Mouse (Mus musculus) yolk sac, embryonic 10.5 days (tissue): ENCODE results near the gene Reep1.

Experiments
- DNase-seq: peaks from one replicate; pipeline ENCODE4 v3.0.0-alpha.2; 2017; ENCODE audit warnings: low spot score

Gene Reep1

DNA sequence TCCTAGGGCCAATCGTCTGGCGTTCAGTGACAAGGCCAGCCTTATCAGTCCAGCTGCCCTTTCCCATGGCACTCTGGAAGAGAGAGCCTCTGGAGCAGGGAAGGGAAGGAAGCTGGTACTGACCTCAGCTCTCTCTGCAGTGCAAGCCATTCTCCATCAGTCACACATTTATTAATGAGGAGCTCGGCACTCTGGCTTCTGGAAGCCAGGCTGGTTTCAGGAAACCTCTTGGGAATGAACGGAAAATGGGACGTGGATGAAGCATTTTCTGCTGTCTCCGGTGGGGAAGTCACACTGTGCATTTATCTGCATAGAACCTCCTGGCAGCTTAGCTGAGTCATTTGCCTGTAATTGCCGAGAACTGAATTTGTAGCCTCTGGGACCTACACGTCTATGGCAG, 29.8 kb downstream of the Reep1 start:
- no peak for DNase-seq

DNA sequence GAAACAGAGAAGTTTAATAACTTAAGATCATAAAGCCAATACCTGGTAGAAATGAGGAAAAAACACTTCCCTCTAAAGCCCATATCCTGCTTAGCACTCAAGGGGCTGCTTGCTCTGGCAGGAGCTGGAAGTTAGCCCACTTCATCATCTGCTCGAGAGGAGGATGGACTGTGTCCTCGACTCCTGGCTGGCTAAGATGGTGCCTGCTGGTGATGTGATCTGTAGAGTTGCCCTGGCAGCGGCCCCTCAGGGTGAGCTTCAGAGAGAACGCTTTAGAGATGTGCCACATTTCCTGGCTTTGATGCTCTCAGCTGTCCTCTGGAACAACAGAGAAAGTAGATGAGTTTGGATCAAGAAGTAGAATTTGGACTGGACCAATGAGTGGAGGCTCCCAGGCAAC, 31.2 kb downstream of the Reep1 start:
- DNase-seq: no peak

DNA sequence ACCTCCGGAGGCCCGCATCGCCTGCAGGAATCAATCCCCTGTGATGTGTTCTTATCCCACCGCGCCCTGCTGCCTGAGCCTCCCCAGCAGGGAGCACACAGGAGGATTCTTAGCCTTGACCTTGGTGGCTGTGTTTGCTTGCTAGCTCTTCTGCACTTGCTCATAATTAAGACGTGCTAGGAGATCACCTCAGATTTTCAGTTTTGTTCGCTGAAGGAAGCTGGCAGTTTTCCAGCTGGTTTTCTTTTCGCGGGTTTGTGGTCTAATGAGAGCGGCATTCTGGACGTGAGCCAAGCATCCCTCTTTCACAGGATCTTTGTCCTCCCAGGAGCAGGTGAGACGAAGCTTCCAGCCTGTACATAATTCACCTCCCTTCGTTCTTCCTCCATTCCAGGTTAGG, 33.6 kb downstream of the Reep1 start:
- no peak for DNase-seq

- DNase-seq: no peak
These were observed 34.8 kb downstream of the Reep1 start for GRCm38 (mm10) chr6:71741998-71742636.

DNA sequence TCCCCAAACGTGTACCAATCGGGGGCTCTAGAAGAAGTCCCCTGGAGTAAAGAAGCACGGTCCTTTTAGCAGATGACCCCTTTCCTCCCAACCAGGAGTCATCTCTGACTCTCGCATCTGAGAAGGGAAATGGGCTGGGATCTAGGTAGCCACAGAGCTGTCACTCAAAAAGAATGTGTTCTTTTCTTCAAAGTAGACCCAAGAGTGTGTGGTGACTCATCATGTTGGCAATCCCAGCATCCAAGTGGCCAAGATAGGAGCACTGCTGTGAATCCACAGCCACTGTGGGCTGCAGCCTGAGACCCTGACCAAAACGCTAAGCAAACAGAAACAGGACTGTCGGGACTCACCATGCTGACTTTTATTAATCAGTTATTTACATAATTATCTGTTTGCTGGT, 37.6 kb downstream of the Reep1 start:
- DNase-seq: no peak

GRCm38 (mm10) chr6:71745482-71746234, 38.3 kb downstream of the Reep1 start:
- no peak for DNase-seq

DNA sequence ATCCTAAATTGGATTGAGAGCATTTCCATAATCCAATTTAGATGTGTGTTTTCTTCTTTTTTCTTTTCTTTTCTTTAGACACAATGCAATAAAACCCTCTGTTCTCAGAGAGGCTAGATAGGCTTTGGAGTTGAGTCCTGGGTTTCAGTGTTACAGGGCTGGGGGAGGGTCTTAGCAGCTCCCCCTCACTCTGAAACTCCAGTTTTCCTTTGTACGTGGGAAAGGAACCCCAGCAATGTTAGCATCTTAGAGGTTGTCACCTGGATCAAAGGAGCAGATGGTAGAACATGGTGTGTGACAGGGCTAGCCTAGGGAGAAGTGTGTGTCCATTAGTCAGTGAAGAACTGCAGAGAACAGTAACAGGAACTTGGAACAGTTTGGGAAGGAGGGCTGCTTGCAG, 38.9 kb downstream of the Reep1 start:
- DNase-seq: no peak

- DNase-seq: no peak
These were observed 39.5 kb downstream of the Reep1 start for GRCm38 (mm10) chr6:71746846-71747245.

DNA sequence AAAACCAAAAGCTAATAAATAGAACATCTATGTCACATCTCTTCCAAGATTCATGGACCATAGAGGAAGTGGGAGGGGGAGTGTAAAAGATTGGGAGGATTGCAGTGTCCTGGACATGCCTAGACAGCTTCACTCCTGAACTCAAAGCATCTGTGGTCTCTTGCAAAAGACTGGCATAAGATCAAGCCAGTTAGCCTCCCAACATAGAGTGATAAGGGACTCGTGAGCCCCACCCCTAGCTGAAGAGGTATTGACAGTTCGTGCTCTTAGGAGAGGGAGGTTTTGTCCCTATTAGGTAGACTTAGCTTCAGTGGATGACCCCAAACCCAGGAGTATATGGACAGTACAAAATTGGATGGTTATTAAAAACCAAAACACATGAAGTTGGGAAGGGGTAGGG, 44.2 kb downstream of the Reep1 start:
- DNase-seq: no peak

DNA sequence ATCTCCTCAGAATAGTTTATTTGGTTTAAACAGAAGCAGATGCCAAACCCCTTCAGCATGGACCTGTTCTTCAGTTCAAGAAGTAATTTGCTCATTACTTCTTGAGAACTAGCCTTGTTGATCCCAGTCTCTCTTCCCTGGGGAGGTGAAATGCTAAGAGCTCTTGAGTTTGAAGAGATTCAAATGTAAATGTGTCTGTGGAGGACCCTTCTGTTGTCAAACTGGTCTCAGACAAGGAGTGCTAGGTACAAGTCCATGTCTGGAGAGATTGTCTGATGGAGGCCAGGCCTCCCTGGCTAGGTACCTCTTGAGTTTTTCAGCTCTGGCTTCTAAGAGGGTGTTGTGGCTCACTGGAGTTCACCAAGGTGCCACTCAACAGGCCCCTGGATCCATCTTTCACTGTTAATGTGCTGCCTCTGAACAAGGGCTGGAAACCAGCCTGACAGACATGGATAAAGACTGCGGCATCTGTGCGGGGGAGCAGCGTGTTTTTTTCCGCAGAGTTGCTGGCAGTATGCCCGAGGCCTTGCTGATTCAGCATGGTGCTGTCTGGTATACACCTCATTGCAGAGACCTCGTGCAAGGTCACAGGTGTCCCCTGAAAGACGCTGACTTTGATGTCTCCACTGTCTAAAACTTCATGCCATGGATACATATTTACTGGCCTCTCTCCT, 45.6 kb downstream of the Reep1 start:
- no peak for DNase-seq

- peak; percentile 17 for DNase-seq
These were observed 49.9 kb downstream of the Reep1 start for GRCm38 (mm10) chr6:71757039-71757894.

DNA sequence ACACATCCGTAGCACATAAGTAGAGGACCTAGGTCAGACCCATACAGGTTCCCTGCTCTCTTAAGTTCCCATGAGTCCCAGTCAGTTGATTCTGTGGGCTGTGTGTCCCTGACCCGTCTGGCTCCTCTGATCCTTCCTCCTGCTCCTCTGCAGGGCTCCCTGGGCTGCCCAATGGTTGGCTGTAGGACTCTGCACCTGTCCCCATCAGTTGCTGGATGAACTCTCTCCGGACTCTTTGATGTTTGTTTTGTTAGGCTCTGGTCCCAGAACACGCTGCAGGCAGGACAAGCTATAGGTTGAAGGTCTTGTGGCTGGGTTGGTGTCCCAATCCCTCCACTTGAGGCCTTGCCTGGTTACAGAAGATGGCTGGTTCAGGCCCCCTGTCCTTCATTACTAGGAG, 51.4 kb downstream of the Reep1 start:
- no peak for DNase-seq

DNA sequence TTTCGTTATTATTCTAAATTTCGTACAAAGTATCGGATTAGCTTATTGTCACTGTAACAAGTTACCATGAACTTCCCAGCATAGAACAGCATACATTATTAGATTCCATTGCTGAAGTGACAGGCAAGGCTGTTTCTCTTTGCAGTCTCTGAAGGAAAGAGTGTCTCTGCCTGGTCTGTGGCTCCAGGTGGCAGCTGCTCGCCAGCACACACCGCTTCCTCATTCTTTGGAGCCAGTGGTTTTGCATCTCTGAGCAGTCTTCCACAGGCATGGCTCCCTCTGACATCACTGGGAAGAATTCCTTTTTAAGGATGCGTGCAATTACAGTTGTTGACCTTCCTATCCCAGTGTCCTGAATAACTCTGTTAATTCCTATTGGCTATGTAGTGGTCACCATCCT, 52.7 kb downstream of the Reep1 start:
- no peak for DNase-seq

DNA sequence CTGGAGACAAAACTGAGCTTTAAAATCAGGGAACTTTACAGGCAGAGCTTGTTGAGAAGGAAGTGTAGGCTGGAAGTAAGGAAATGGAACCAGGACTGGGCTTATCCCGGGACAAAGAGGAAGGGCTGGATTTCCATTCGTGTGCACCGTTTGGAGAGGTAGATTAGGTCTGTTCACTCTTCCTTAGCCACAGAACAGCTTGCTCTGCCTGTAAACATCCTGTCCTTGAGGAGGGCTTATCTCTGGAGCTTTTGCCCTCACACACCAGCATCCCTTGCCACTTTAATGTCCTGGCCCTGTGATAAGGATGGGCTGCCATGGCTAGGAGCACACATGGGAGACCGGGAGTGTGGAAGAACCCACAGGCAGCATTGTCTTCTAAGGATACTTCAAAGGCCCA, 60.4 kb downstream of the Reep1 start:
- no peak for DNase-seq

DNA sequence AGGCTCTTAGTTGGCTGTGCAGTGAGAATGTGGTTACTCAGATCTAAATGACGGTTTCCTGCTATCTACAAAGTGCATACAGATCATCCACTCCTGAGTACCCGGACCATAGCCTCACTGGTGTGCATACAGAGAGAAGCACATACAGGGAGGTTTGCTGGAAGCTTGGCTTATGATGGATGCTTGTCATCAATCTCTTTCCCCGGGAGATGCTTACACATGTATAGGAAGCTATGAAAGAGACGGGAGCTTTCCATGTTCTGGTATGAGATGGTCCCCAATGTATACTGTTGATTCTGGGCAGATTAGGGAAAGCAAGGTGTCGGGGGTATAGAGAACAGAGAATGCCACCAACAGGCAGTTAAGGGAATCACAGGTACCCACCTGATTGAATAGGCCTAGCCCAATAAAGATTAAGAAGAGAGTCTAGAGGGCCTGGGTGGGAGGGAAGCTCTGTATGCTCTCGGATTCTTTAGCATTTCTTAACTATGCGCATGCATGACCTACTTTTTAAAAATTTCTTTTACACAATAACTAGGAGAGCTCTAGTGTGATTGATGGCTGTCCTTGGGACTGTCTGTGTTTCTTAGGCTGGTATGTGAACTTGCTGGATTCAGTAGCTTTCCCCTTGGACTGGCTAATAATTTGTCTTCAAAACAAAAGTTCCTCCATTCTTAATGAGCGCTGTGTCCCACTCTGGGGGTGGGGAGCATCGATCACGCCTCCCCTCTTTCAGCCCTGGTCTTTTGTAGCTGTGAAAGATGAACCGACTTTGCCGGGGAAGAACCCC, 62.7 kb downstream of the Reep1 start:
- DNase-seq: no peak

DNA sequence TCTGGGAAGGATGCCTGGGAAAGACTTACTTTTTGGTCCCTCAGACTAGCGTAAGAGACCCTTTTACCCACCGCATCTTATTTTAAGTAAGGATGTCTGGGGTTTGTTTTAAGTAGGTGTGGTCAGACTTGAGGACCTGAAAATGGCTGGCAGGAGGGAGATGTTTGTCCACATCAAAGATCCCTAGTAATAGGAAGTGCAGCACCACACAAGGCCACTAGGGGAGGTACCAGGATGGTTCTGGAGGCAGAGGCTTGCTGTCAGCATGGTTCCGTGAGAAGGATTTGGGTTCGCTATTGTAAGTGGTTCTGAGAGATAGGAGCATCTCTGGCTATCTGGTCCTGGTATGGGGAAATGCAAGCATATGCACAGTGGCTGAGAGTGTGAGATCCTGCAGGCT, 63.5 kb downstream of the Reep1 start:
- no peak for DNase-seq

DNA sequence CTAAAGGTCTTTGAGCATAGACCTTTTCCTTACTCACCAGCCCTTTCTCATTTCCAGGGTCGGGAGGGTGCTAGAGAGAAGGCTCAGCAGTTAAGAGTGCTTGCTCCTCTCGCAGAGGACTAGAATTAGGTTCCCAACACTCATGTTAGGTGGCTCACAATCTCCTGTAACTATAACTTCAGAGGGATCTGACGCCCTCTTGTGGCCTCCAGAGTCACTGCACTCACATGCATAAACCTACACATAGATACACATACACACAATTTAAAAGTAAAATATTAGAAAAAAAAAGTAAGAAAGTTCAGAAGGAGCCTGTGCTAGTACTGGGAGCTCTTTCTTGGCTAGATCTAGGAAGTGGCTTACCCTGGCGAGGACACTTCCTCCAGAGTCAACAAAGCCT, 63.9 kb downstream of the Reep1 start:
- DNase-seq: no peak

- DNase-seq: no peak
These were observed 64.8 kb downstream of the Reep1 start for GRCm38 (mm10) chr6:71772156-71772555.

DNA sequence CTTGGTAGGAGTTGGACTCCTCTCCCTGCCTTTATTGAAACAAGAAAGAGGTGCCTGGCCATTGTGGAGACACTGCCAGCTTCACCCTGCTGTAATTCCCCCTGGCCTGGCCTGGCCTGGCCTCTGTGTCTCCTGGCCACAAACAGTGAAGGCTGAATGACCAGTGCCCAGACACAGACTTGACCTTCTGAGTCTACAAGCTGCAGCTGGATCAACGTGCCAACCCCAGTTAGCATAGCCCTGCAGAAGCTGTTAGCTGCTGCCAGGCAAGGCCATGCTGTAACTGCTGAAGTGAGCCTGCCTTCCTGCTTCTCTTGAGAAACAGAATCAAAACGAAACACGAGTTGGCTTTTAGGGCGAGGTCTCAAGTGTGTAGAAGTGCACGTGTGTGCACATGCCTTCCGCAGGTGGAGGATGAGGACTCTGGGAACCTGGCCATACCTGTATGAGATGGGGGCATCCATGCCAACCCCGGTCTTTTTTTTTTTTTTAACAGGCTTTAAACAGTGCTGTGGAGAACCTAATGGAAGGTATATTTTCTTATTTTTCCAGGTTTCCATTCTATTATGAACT, 65.4 kb downstream of the Reep1 start:
- no peak for DNase-seq

- no peak for DNase-seq
These were observed 70.7 kb downstream of the Reep1 start for GRCm38 (mm10) chr6:71778016-71778415.

- DNase-seq: no peak
These were observed 72.5 kb downstream of the Reep1 start for GRCm38 (mm10) chr6:71779831-71780230.
